Mouse (Mus musculus): ENCODE results near the gene Psmd2. TPM values are rescaled to one million over a fixed set of nuclear protein-coding genes. Genes with fewer than 3 reads are reported as not detected.
A peak's percentile ranks its signal among the peaks of the same experiment; 100 is the strongest.

Psmd2 gene
- polyA plus RNA-seq, 1 experiment from 2014 or later: 365 TPM

DNA sequence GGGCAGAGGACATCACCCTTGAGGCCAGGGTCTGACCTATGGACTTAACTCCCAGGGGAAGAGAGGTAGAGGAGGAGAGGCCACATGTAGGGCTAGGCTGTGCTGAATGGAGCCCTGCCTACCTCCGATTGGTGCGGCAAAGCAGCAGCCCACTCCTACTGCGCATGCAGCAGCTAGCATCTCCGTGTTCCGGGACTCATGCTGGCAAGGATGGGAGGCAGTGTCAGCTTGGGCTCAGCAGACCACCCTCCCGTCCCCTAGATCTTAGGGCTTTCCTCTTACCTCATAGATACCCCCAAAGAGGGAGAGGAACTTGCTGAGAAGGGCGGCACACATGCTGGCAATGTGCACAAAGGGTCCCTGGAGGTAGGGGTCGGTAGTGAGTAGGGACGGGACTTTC is 60.7 kb downstream of the Psmd2 start:
- H3K4me1 ChIP-seq (ENCODE audit: control insufficient read depth, insufficient read depth, low read length): peaks cover 21% of the 10 kb centered on the region
- no peak overlapping the region for H3K4me3 ChIP-seq (ENCODE audit: low read depth, low read length)
- H3K9me3 ChIP-seq (replicated peaks; ENCODE audit: control insufficient read depth, low read length, poor library complexity, severe bottlenecking): no peaks in the 10 kb centered on the region
- H3K36me3 ChIP-seq (ENCODE audit: control insufficient read depth, insufficient read depth, low read length): peaks cover 13% of the 10 kb centered on the region
- H3K27me3 ChIP-seq (ENCODE audit: control insufficient read depth, insufficient read depth, low read depth, low read length): no peaks in the 10 kb centered on the region
- no peak overlapping the region for H3K27ac ChIP-seq (ENCODE audit: low read length)
- H3K4me2 ChIP-seq (ENCODE audit: low read length): no peak overlapping the region
- 65% methylated on average over 9 of the region's 9 CpGs for WGBS
- no peak overlapping the region for H3K9ac ChIP-seq (ENCODE audit: low read depth, low read length)
- no peak for ATAC-seq

DNA sequence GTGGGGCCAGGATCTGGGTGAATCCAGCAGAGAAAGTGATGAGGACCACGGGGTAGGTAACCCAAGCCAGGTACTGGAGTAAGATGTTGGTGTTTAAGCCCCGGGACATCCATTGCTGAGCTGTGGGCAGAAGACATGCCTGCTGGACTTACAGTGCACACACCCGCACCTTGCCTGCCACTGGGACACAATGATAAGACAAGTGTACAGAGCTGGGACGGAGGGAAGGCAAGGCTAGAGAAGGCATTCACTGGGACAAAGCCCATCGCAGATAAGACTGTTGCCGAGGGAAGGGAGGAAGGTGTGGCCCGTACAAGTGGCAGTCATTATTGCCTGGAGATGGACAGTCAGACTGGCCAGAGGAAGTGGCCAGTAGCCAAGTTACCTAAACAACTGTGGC is 61.4 kb downstream of the Psmd2 start:
- no peak overlapping the region for H3K9ac ChIP-seq (ENCODE audit: low read depth, low read length)
- peaks cover 21% of the 10 kb centered on the region for H3K4me1 ChIP-seq (ENCODE audit: control insufficient read depth, insufficient read depth, low read length)
- ATAC-seq: no peak
- WGBS: 96% methylated on average over 7 of the region's 7 CpGs
- no peak overlapping the region for H3K4me2 ChIP-seq (ENCODE audit: low read length)
- H3K9me3 ChIP-seq (replicated peaks; ENCODE audit: control insufficient read depth, low read length, poor library complexity, severe bottlenecking): no peaks in the 10 kb centered on the region
- H3K27me3 ChIP-seq (ENCODE audit: control insufficient read depth, insufficient read depth, low read depth, low read length): no peaks in the 10 kb centered on the region
- H3K36me3 ChIP-seq (ENCODE audit: control insufficient read depth, insufficient read depth, low read length): peaks cover 9% of the 10 kb centered on the region
- H3K27ac ChIP-seq (ENCODE audit: low read length): no peak overlapping the region
- H3K4me3 ChIP-seq (ENCODE audit: low read depth, low read length): no peak overlapping the region

MicroRNAs within 50 kb of the gene (microRNA counts, 519-probe panel; counts per million panel counts)
- microRNA mmu-miR-1224: 2,162 counts per million, percentile 61 among the panel's probes with 10 or more counts

Small RNA genes within 50 kb of the gene (microRNA-seq; reads per million reads assigned to microRNA genes)
- 41.7 reads per million, percentile 44 among the genes with 10 or more reads in this experiment for gene Mir1224

Other genes starting within 250 kb of the Psmd2 start
- 168 and 180 TPM in 2 replicates for gene Abcc5, start 225.3 kb upstream of the Psmd2 start, polyA plus RNA-seq (2015; fragmentation: Nextera tagmentation; extraction: Ambion mirVana)
- 95.0 and 97.1 TPM in 2 replicates for gene Eif2b5, start 152.8 kb upstream of the Psmd2 start, polyA plus RNA-seq (2015; fragmentation: Nextera tagmentation; extraction: Ambion mirVana)
- 36.2 and 38.0 TPM in 2 replicates for gene Dvl3, start 134.7 kb upstream of the Psmd2 start, polyA plus RNA-seq (2015; fragmentation: Nextera tagmentation; extraction: Ambion mirVana)
- gene Ap2m1, start 116.2 kb upstream of the Psmd2 start, polyA plus RNA-seq (2015; fragmentation: Nextera tagmentation; extraction: Ambion mirVana): 1,379 and 1,416 TPM in 2 replicates
- gene Abcf3, start 103.1 kb upstream of the Psmd2 start, polyA plus RNA-seq (2015; fragmentation: Nextera tagmentation; extraction: Ambion mirVana): 80.9 and 95.7 TPM in 2 replicates
- 19.8 and 26.7 TPM in 2 replicates for gene Vwa5b2, start 62.2 kb upstream of the Psmd2 start, polyA plus RNA-seq (2015; fragmentation: Nextera tagmentation; extraction: Ambion mirVana)
- 7.8 and 7.9 TPM in 2 replicates for gene Eef1akmt4, start 40.1 kb upstream of the Psmd2 start, polyA plus RNA-seq (2015; fragmentation: Nextera tagmentation; extraction: Ambion mirVana)
- gene Gm49333, start 40.0 kb upstream of the Psmd2 start, polyA plus RNA-seq (2015; fragmentation: Nextera tagmentation; extraction: Ambion mirVana): not detected in 2 replicates
- gene Alg3, start 39.9 kb upstream of the Psmd2 start, polyA plus RNA-seq (2015; fragmentation: Nextera tagmentation; extraction: Ambion mirVana): 39.6 and 41.6 TPM in 2 replicates
- 34.5 and 40.1 TPM in 2 replicates for gene Camk2n2, start 30.4 kb upstream of the Psmd2 start, polyA plus RNA-seq (2015; fragmentation: Nextera tagmentation; extraction: Ambion mirVana)
- gene Ece2, start 21.8 kb upstream of the Psmd2 start, polyA plus RNA-seq (2015; fragmentation: Nextera tagmentation; extraction: Ambion mirVana): 23.2 and 23.6 TPM in 2 replicates
- 127 and 134 TPM in 2 replicates for gene Eif4g1, start 16.7 kb downstream of the Psmd2 start, polyA plus RNA-seq (2015; fragmentation: Nextera tagmentation; extraction: Ambion mirVana)
- 62.1 and 66.5 TPM in 2 replicates for gene Fam131a, start 41.6 kb downstream of the Psmd2 start, polyA plus RNA-seq (2015; fragmentation: Nextera tagmentation; extraction: Ambion mirVana)
- 83.0 and 88.0 TPM in 2 replicates for gene Polr2h, start 66.0 kb downstream of the Psmd2 start, polyA plus RNA-seq (2015; fragmentation: Nextera tagmentation; extraction: Ambion mirVana)
- gene Clcn2, start 66.1 kb downstream of the Psmd2 start, polyA plus RNA-seq (2015; fragmentation: Nextera tagmentation; extraction: Ambion mirVana): 22.3 and 25.4 TPM in 2 replicates
- 3.7 and 4.5 TPM in 2 replicates for gene Chrd, start 81.5 kb downstream of the Psmd2 start, polyA plus RNA-seq (2015; fragmentation: Nextera tagmentation; extraction: Ambion mirVana)
- 1.5 TPM in 2 replicates for gene Thpo, start 82.9 kb downstream of the Psmd2 start, polyA plus RNA-seq (2015; fragmentation: Nextera tagmentation; extraction: Ambion mirVana)

All from midbrain, embryonic 16.5 days (tissue).